Mouse (Mus musculus) forebrain, embryonic 15.5 days (tissue): ENCODE data around the gene Snx32. TPM values are rescaled to one million over a fixed set of nuclear protein-coding genes. Genes with fewer than 3 reads are reported as not detected.

ENCODE experiments used
- ATAC-seq: fragments of 200-750 bp; cut with Nextera tagmentation; replicated peaks from 2 replicates; pipeline ENCODE4 v1.8.0; 2017; ENCODE audit warnings: mild to moderate bottlenecking, moderate TSS enrichment, moderate library complexity
- H3K27ac ChIP-seq: fragments of 300-500 bp; sonication (generic); replicated peaks from 2 replicates; pipeline ENCODE4 v1.5.1; 2015; ENCODE audit warnings: mild to moderate bottlenecking, inconsistent platforms
- H3K27me3 ChIP-seq: fragments of 300-500 bp; sonication (generic); 2 replicates; pipeline ENCODE4 v1.6.1; 2015; ENCODE audit warnings: inconsistent platforms
- H3K36me3 ChIP-seq: fragments of 300-500 bp; sonication (generic); 2 replicates; pipeline ENCODE4 v1.6.1; 2015; ENCODE audit warnings: mild to moderate bottlenecking, inconsistent platforms
- H3K4me1 ChIP-seq: fragments of 300-500 bp; sonication (generic); 2 replicates; pipeline ENCODE4 v1.6.1; 2015; ENCODE audit warnings: inconsistent platforms
- H3K4me2 ChIP-seq: fragments of 300-500 bp; sonication (generic); replicated peaks from 2 replicates; pipeline ENCODE4 v1.6.1; 2015; ENCODE audit warnings: mild to moderate bottlenecking, inconsistent platforms
- H3K4me3 ChIP-seq: fragments of 300-500 bp; sonication (generic); 2 replicates; pipeline ENCODE4 v1.5.1; 2015; ENCODE audit warnings: mild to moderate bottlenecking, inconsistent platforms
- H3K9ac ChIP-seq: fragments of 300-500 bp; sonication (generic); replicated peaks from 2 replicates; pipeline ENCODE4 v1.6.1; 2015; ENCODE audit warnings: mild to moderate bottlenecking, inconsistent platforms
- H3K9me3 ChIP-seq: fragments of 300-500 bp; sonication (generic); 2 replicates; pipeline ENCODE4 v1.6.1; 2016; ENCODE audit warnings: inconsistent platforms
- WGBS: fragments of 180-500 bp; shearing (Covaris S2); methylation state at CpG from one replicate; pipeline ENCODE4 v1.1.7; 2015; ENCODE audit warnings: mixed read lengths; 5-methylcytosine and 5-hydroxymethylcytosine counted together
- polyA plus RNA-seq: library from polyadenylated mRNA; unstranded; fragments of >200 nt; fragmentation: Nextera tagmentation; extraction: Ambion mirVana; gene quantifications from 2 replicates; pipeline ENCODE4 v1.2.1, GENCODE M21; 2015

The Snx32 gene
- polyA plus RNA-seq, 1 experiment from 2014 or later: 72.8 TPM

GRCm38 (mm10) chr19:5444954-5445353 is 65.4 kb downstream of the Snx32 start:
- Histone ChIP-seq H3K4me1 (peaks cover 18% of the 10 kb centered on the region), H3K27me3 (peaks cover 47% of the 10 kb centered on the region), H3K9ac (no peak overlapping the region), H3K9me3 (no peaks in the 10 kb centered on the region), H3K4me2 (no peak overlapping the region), H3K27ac (no peak overlapping the region), H3K36me3 (no peaks in the 10 kb centered on the region), H3K4me3 (no peak overlapping the region)
- 49% methylated on average over 7 of the region's 7 CpGs for WGBS
- no peak for ATAC-seq

- ATAC-seq: no peak
- H3K9ac ChIP-seq: no peak overlapping the region
- H3K27ac ChIP-seq: no peak overlapping the region
- no peak overlapping the region for H3K4me3 ChIP-seq
- H3K4me2 ChIP-seq: no peak overlapping the region
- no peaks in the 10 kb centered on the region for H3K9me3 ChIP-seq
- no peaks in the 10 kb centered on the region for H3K36me3 ChIP-seq
- H3K27me3 ChIP-seq: peaks cover 42% of the 10 kb centered on the region
- peaks cover 18% of the 10 kb centered on the region for H3K4me1 ChIP-seq
- WGBS: 68% methylated on average over 9 of the region's 9 CpGs
Measured at GRCm38 (mm10) chr19:5444371-5444908, 65.9 kb downstream of the Snx32 start.

Other genes starting within 250 kb of the Snx32 start
- 32.5 and 33.3 TPM in 2 replicates for gene Pacs1, start 237.4 kb downstream of the Snx32 start, polyA plus RNA-seq
- 381 and 383 TPM in 2 replicates for gene Sf3b2, start 215.1 kb downstream of the Snx32 start, polyA plus RNA-seq
- 31.4 and 31.6 TPM in 2 replicates for gene Gal3st3, start 212.2 kb downstream of the Snx32 start, polyA plus RNA-seq
- not detected in 2 replicates for gene Catsper1, start 174.8 kb downstream of the Snx32 start, polyA plus RNA-seq
- gene Cst6, start 161.0 kb downstream of the Snx32 start, polyA plus RNA-seq: 2.7 and 3.1 TPM in 2 replicates
- gene Eif1ad, start 143.8 kb downstream of the Snx32 start, polyA plus RNA-seq: 49.6 and 52.8 TPM in 2 replicates
- 401 and 423 TPM in 2 replicates for gene Banf1, start 143.4 kb downstream of the Snx32 start, polyA plus RNA-seq
- 81.2 and 90.2 TPM in 2 replicates for gene Sart1, start 121.8 kb downstream of the Snx32 start, polyA plus RNA-seq
- 0.10 TPM in 1 of 2 replicates, not detected in the other for gene Tsga10ip, start 108.0 kb downstream of the Snx32 start, polyA plus RNA-seq
- 306 and 315 TPM in 2 replicates for gene Drap1, start 85.6 kb downstream of the Snx32 start, polyA plus RNA-seq
- 66.5 TPM in 2 replicates for gene AI837181, start 85.4 kb downstream of the Snx32 start, polyA plus RNA-seq
- gene Fosl1, start 63.0 kb downstream of the Snx32 start, polyA plus RNA-seq: not detected in 2 replicates
- gene Ccdc85b, start 52.6 kb downstream of the Snx32 start, polyA plus RNA-seq: 10.7 and 11.4 TPM in 2 replicates
- 160 and 184 TPM in 2 replicates for gene Fibp, start 49.9 kb downstream of the Snx32 start, polyA plus RNA-seq
- gene Ctsw, start 42.0 kb downstream of the Snx32 start, polyA plus RNA-seq: 4.4 and 4.8 TPM in 2 replicates
- 30.1 TPM in 2 replicates for gene Efemp2, start 36.6 kb downstream of the Snx32 start, polyA plus RNA-seq
- gene Mus81, start 22.1 kb downstream of the Snx32 start, polyA plus RNA-seq: 55.3 and 60.7 TPM in 2 replicates
- 3,659 and 3,744 TPM in 2 replicates for gene Cfl1, start 20.1 kb downstream of the Snx32 start, polyA plus RNA-seq
- 0.39 and 0.49 TPM in 2 replicates for gene 1700020D05Rik, start 6.8 kb downstream of the Snx32 start, polyA plus RNA-seq
- not detected in 2 replicates for gene Ovol1, start 50.1 kb upstream of the Snx32 start, polyA plus RNA-seq
- gene Ap5b1, start 57.5 kb upstream of the Snx32 start, polyA plus RNA-seq: 2.2 and 2.3 TPM in 2 replicates
- gene Rnaseh2c, start 91.3 kb upstream of the Snx32 start, polyA plus RNA-seq: 93.4 and 99.8 TPM in 2 replicates
- gene Kat5, start 99.7 kb upstream of the Snx32 start, polyA plus RNA-seq: 75.9 and 76.9 TPM in 2 replicates
- gene Rela, start 126.9 kb upstream of the Snx32 start, polyA plus RNA-seq: 34.7 and 38.3 TPM in 2 replicates
- 14.1 and 15.5 TPM in 2 replicates for gene Sipa1, start 153.2 kb upstream of the Snx32 start, polyA plus RNA-seq
- 12.2 and 13.0 TPM in 2 replicates for gene Map3k11, start 178.2 kb upstream of the Snx32 start, polyA plus RNA-seq
- gene Pcnx3, start 178.4 kb upstream of the Snx32 start, polyA plus RNA-seq: 27.6 and 29.1 TPM in 2 replicates
- gene Kcnk7, start 193.8 kb upstream of the Snx32 start, polyA plus RNA-seq: 0.33 TPM in 1 of 2 replicates, not detected in the other
- 11.1 and 13.3 TPM in 2 replicates for gene Ehbp1l1, start 215.8 kb upstream of the Snx32 start, polyA plus RNA-seq
- gene Fam89b, start 219.1 kb upstream of the Snx32 start, polyA plus RNA-seq: 190 and 200 TPM in 2 replicates
- 10.6 and 14.3 TPM in 2 replicates for gene Ltbp3, start 230.4 kb upstream of the Snx32 start, polyA plus RNA-seq